Mouse (Mus musculus) megakaryocyte-erythroid progenitor cell, adult 5-6 weeks (primary cell): ENCODE measurements around the gene Prdm5. TPM values are rescaled to one million over a fixed set of nuclear protein-coding genes. Genes with fewer than 3 reads are reported as not detected.

ENCODE experiments used
- ATAC-seq: replicated peaks from 2 replicates; pipeline ENCODE4 v1.8.0; 2016; ENCODE audit warnings: mild to moderate bottlenecking, inconsistent platforms; ENCODE audit not compliant: severe bottlenecking, poor library complexity, low FRiP score, low TSS enrichment
- total RNA-seq, 2 experiments: library from RNA; stranded (forward) in 1 of 2; stranded (reverse) in 1 of 2; fragments of 200-1000, 215-1000 nt in 1 of 2; fragments of >200 nt in 1 of 2; fragmentation: Nextera tagmentation in 1 of 2; gene quantifications; 2 replicates each; pipeline ENCODE4 v1.2.3; 2014 to 2017

Prdm5 gene
- total RNA-seq, 2 experiments from 2014 or later: 2.8 to 7.0 TPM

DNA sequence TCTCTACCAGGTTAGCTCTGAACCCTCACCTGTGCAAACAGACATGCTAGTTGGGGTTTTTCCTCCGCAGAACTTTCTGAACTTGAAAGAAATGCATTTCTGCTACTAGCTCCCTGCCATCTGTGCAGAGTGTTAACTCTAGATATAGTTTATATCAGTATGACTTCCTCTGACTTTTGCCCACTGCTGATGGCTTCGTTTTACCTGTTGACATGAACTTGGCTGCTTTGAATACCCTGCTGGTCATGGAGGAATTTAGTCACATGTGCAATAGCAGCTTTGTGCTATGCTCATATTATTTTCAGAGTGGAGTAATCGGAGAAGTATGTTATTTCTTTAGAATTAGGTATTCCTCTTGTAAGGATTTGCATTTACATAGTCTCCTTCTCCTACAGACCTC lies 142.9 kb downstream of the Prdm5 start:
- no peak for ATAC-seq

DNA sequence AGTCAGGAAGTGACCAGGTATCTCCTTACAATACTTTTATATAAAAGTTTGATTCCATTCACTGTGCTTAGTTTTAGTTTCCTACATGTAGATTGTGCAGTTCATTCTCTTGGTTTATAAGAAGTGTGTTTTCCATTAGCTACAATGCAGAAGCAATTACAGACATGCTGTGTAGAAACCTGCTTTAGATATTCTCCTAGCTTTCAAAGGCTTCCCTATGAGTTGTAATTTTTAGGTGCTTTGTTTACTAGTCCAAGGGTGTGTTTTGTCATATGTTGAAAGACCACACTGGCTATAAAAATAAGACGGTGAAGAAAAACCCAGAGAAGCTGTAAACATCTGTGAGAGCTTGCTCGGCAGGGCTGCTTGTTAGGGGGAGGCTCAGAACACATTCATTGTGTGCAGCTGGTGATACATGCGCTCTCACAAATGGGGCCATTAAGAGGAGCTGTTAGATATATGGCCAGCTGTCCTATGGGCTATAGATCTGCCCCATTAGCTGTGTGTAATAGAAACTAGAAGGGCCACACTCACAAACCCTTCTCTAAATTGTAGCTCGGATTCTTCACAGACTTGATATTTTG lies 144.8 kb downstream of the Prdm5 start:
- no peak for ATAC-seq

DNA sequence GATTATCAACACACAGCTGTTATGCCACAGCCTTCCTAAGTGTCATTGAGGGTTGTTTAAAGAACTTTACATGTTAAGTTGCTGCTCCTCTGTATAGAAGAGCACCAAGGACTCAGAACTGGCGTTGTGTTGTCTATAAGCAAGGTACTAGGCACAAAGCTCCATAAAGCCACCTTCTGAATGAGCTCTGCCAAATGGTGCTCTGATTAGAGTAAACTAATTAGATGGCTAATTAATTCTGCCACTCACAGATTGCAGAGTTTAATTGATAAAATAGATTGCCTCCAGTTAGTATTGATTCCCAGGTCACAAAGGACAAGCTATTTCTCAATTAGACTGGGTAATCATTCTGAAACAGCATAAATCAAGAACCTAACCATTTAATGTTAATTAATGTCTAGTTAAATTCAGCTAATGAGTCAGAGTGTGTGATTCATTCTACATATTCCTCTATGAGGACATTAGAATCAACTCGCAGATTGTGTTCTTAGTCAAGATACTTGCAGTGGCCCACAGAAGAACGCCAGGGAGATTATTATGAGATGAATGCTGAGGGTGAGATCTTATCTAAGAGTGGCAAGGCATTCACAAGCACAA lies 147.0 kb downstream of the Prdm5 start:
- ATAC-seq: no peak

DNA sequence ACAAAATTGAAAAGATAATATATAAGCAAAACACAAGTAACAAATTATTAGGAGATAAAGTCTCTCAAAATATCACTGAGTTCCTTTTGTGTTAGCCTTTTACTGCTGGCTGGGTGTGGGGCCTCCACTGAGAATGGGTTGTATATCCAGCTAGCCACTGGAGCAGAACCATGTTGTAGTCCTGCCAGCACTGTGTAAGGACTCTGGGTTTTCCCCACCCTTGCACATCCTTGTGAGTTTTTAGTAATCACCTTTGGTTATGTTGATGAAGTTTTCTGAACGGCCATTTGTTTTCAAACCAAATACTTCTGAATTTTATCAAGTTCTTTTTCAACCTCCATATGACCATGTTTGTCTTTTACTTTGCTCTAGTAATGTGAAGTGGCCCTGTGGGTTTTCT lies 151.7 kb downstream of the Prdm5 start:
- no peak for ATAC-seq

DNA sequence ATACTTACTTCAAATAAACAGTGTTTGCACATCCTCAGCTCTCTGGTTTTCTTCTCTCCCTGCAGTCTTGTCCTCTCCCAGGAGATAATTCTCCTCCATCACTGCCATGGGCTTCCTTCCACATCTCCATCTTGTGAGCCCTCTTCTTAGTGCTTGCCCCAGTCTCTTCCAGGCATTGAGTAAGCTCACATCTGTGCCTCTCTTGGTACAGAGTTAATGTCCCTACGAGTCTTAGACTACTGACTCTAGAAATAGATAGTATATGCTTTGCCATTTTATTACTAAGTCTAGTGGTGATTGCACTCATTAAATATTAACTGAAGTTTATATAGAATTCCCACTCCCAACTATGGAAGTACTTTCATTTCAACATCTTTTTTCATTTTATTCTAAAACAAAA lies 154.0 kb downstream of the Prdm5 start:
- no peak for ATAC-seq

DNA sequence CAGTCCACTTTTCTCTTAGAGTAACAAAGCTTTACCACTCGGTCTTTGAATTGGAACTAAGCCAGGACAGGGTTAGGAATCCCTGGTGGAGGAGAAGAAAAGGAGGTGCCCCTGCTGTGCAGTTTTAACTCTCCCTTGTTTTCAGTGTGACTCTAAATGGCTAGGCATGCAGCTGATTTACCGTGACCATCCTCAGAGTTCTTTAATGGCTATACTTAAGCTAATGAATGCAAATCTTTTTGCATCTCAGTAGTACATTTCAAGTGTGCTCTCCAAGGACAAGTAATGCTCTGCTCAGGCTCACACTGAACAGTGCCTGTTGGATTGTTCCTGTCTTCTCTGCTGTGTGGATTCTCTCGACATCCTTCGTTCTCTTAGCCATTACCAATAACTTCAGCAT lies 154.4 kb downstream of the Prdm5 start:
- no peak for ATAC-seq

DNA sequence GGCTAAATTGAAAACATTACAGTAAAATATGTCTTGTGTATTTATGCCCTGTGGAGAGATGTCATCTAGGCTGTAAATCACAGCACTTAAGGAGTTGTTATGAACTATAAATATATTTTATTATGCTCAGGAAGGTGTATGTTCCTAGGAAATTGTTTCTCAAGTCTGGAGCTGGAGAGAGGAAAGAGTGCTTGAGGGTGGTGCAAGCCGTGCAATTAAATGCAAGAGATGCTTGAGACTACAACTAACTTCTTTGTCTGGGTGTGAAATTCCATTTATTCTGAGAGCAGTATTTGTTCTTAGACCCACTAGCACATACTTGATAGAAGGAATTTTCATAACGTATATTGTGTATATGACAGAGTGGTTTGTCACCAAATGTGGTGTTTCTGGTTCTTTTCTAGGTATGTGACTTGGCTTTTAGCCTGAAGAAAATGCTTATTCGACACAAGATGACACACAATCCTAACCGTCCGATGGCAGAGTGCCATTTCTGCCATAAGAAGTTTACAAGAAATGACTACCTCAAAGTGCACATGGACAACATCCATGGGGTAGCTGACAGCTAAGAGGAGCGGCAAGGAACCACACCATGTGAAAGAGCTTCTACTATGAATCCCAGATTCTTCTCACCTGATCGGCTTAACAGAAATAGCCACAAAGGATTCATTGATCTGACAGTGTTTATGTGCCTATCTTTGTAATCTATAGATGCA lies 156.9 kb downstream of the Prdm5 start:
- ATAC-seq: no peak

DNA sequence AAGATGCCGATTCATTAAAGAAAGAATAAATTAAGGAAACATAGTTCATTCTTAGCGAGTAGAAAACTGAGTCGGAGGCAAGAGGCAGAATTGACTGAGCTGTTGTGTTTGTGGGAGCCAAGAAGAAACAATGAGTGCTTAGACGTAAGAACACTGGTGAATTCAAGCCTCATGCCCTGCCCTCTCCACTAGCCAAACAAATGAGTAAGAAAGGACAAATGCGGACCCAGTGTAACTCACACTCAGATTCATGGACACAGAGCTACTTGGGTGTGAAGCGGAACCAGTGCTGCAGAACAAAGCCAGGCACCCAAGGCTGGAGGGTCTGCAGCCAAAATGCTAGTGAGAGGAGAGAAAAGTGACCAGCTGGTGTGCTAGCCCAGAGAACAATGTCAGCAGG lies 171.7 kb downstream of the Prdm5 start:
- ATAC-seq: no peak

DNA sequence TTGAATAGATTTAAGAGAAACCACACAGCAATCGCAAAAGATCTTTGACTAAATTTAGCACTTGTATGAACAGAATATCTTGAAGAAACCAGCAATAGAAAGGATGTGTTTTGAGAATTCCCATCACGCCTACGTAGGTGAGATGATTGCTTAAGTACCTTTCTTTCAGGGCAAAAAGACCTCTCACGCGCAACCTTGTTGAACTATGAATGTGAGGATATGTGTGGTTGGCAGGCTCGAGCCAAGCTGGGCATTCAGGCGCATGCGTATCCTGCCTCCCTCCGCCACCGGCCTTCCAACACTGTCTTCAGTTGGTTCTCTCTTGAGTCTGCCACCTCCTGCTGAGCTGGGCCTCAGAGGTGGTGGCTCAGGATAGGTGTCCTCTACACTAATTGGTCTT lies 173.5 kb downstream of the Prdm5 start, which contains the start of gene 4930544G11Rik:
TSS of gene 4930544G11Rik (plus strand) at position 301 of the 400 bp plus-strand sequence.
- no peak for ATAC-seq

DNA sequence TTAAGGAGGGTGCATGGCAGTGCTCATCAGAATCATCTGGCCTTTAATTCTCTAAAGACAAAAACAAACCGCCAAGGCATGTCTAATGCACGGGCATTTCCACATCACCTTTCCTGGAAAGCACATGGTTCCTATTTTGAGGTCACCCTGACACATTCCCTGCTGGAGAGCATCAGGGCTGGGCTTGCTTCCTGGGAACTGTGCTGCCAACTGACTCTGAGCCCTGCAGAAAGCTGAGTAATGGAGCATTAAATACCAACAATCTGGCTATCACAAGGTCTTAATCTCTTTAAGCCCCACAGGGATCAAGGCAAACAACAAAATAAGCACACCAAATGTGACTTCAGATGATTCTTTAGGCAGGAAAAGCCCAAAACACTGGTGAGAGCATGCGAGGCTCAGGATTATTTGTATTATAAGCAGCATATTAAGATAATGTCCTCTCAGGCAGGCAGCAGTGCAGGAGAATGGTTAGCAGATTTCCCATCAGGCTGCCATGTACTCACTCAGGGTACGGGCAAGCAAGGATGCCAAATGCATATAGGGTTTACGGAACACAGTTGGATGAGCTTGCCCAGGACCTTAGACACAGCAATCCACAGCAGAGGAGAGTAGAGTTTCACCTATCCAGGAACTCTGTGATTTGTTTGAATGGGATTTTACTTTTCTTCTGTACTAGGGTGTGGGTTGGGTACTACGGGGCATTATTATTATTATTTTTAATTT lies 190.8 kb downstream of the Prdm5 start:
- ATAC-seq: no peak

DNA sequence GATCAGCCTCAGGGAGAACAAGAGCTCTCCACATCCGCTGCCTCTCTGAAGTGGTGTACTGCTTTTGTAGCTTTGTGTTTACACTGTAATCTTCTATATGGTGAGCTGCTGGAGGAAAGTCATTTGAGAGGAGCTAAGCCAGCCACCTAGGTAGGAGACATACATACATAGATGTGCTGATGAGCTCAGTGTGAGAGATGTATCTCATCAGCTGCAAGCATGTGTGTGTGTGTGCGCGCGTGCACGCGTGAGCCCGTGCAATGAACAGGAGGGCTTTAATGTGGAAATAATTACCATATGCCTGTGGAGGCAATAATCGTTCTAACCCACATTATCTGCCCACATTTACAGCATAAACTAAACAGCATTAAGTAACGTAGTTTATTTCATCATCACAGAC lies 191.6 kb downstream of the Prdm5 start:
- ATAC-seq: no peak

Other genes with a start within 250 kb of the Prdm5 start
- 2.0 TPM in 1 of 2 replicates, not detected in the other for gene Ndnf, start 107.4 kb upstream of the Prdm5 start, total RNA-seq (2014; fragmentation: Nextera tagmentation)
- gene Ndnf, start 107.4 kb upstream of the Prdm5 start, total RNA-seq (2017): 0.04 and 0.28 TPM in 2 replicates
- not detected in 2 replicates for gene 4930544G11Rik, start 173.6 kb downstream of the Prdm5 start, total RNA-seq (2014; fragmentation: Nextera tagmentation)
- gene 4930544G11Rik, start 173.6 kb downstream of the Prdm5 start, total RNA-seq (2017): not detected in 2 replicates